ENCODE assay signal across 9 mouse cellular contexts in the genomic region with DNA sequence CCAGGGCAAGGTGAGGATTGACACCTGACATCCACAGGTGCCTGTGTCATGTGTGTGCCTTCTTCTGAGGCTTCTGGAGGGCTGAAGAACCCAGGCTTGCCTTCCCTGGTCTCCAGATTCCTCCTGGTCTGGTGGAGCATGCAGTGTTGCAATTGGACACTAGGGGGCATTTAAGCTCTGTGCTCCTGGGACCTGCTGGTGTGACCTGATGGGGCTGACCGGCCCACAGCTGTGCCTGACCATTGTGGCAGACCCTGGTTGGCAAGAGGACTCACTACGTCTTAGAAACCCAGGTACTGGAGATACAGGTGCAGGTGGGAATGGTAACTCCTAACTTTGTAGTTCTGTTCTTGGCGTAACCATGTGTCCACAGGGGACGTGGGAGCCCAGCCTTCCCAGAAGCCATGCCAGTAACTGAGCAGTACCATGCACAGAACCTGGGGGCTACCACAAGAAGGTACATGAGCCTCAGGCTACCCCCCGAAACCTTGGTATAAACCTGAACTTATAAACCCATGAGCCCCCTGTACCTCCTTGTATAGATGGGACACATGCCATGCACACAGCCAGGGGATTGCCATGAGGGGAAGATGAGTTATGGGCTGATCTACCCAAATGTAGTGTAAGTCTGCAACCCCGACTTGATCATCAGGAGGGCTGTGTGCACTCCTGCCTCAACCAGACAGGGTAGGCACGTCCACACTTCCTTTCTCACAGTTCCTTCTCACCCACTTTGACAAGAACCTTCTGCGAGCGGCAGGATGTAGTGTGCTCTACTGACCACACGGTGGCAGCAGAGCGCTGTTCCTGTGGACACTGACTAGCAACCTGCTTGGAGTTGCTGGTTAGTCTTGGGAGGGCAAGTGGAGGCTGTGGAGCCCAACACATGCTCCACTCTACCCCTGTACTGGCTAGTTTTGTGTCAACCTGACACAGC. TPM values are rescaled to one million over a fixed set of nuclear protein-coding genes. Genes with fewer than 3 reads are reported as not detected.
DNase-seq lines count a peak whose midpoint lies in the region; TF ChIP-seq lines count a peak whose summit lies in the region.
"Had no signal": no experiment of that assay in that cellular context is flagged by ENCODE, and none has a peak within 500 bp of the region (broad histone marks: within the 10 kb centered on the region; RNA-seq: fewer than 3 reads in every experiment).

No protein-coding gene starts in this region.

- peaks cover 5% of the 10 kb centered on the region; the same call in 1 of the 2 replicates for H3K4me1 ChIP-seq in bone marrow macrophage, adult 2 months (ENCODE audit: control insufficient read depth, insufficient read depth, low read length)
- H3K4me1 ChIP-seq in embryonic fibroblast, embryonic 13.5 days (ENCODE audit: control insufficient read depth, insufficient read depth, low read length), result no peaks in the 10 kb centered on the region

- TF ChIP-seq POLR2A in bone marrow macrophage, adult 2 months (IDR thresholded peaks at IDR 0.05; ENCODE audit: borderline replicate concordance, low read depth, low read length), result no peak
- no peak for TF ChIP-seq POLR2A in embryonic fibroblast, embryonic 13.5 days (IDR thresholded peaks at IDR 0.05; ENCODE audit: low read depth, low read length)

- peak; percentile 64 for TF ChIP-seq CTCF in bone marrow macrophage, adult 2 months (IDR thresholded peaks at IDR 0.05; ENCODE audit: low read depth, low read length)
- TF ChIP-seq CTCF in embryonic fibroblast, embryonic 13.5 days (IDR thresholded peaks at IDR 0.05; ENCODE audit: borderline replicate concordance, insufficient read depth, low read length), result peak; percentile 99
- TF ChIP-seq CTCF in layer of hippocampus, adult 2 months (conservative IDR thresholded peaks at IDR 0.05), result peak; percentile 88

- H3K4me3 ChIP-seq in bone marrow macrophage, adult 2 months (ENCODE audit: insufficient read depth, low read length), result no peak overlapping the region
- no peak overlapping the region for H3K4me3 ChIP-seq in embryonic fibroblast, embryonic 13.5 days (ENCODE audit: insufficient read depth, low read length)
- no peak overlapping the region for H3K4me3 ChIP-seq in layer of hippocampus, adult 2 months

- intact Hi-C loops in heart, postnatal 36 days (cut with DNase I), result no loop called here

- DNase-seq in CD8-positive naive resting alpha-beta T cell, adult 2 months (ENCODE audit: low read depth in 2 of 2, low spot score in 2 of 2), result peak; percentile 69 to 74
- DNase-seq in heart, postnatal 36 days, result peak; percentile 68 to 71
- peak; percentile 47 to 71 for DNase-seq in layer of hippocampus, adult 2 months (ENCODE audit: low spot score in 2 of 2)
- DNase-seq in lung, postnatal 14 days, result peak; percentile 76
- peak; percentile 50 for DNase-seq in ovary, postnatal 14 days (ENCODE audit: low spot score)
- peak; percentile 85 for DNase-seq in thymus, postnatal 14 days

- no peak overlapping the region for H3K27ac ChIP-seq in bone marrow macrophage, adult 2 months (ENCODE audit: insufficient read depth, low read depth, low read length)
- H3K27ac ChIP-seq in embryonic fibroblast, embryonic 13.5 days (ENCODE audit: insufficient read depth, low read length), result no peak overlapping the region
- no peak overlapping the region for H3K27ac ChIP-seq in layer of hippocampus, adult 2 months

RNA-seq across cellular contexts. Expression of gene Tmem121, which starts 31.8 kb away (rescaled TPM):
- polyA plus RNA-seq in bone marrow macrophage, adult 2 months (2012; ENCODE audit: insufficient read depth, insufficient read length, missing spikeins), result not detected in 2 replicates
- polyA plus RNA-seq in embryonic fibroblast, embryonic 13.5 days (2011; ENCODE audit: insufficient read length, low read depth, missing spikeins), result 7.2 and 8.3 TPM in 2 replicates
- total RNA-seq in heart, postnatal 36 days (2021), result not detected
- 10 to 100 TPM; 19.7 to 20.7 TPM for total RNA-seq in layer of hippocampus, adult 2 months (2021)
- total RNA-seq: gastrocnemius, adult 8-10 months had no signal

Comparison
In these comparisons a context has a peak if more than half of its experiments do, and no peak if none do; other contexts are left out.
1. RNA of gene Tmem121, which starts 31.8 kb away (total RNA-seq): 19.7 to 20.7 TPM in layer of hippocampus, adult 2 months; not detected in heart, postnatal 36 days; every median in the first group is over 10 times any median in the second.
2. Peak in every context shown above with its lines, with median percentiles within 50 percentile points of each other: DNase-seq and CTCF ChIP-seq.